Mouse (Mus musculus) cortical plate, adult 2 months (tissue): ENCODE results near the gene Mrps36.

Source experiments
- CTCF ChIP-seq: fragments of 200-500 bp; IDR thresholded peaks from 2 replicates; pipeline ENCODE4 v1.5.1; 2011; ENCODE audit warnings: mild to moderate bottlenecking, control low read depth, low read length; ENCODE audit not compliant: insufficient read depth; ENCODE audit errors: extremely low read depth
- POLR2A ChIP-seq: fragments of 200-500 bp; IDR thresholded peaks from 2 replicates; pipeline ENCODE4 v1.6.1; 2011; ENCODE audit warnings: mild to moderate bottlenecking, low read length, control low read depth; ENCODE audit not compliant: insufficient read depth; ENCODE audit errors: extremely low read depth

DNA sequence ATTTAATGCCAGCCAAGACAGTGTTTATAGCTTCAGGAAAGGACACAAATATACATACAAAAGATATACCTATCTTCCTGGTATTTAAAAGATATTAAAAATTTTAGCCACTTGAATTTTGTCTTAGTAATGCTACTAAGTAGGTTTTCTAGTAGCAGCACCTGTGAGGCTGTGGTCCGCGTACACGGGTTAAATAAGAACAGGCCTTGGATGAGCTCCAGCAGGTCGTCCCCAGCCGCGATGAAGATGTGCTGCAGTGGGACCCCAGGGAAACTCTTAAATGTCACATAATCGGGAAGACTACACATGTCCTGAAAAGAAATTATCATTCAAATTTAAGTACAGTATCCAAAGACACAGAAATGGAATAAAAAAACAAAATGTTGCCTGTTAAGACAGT, 38.3 kb downstream of the Mrps36 start:
- TF ChIP-seq CTCF (no peak), POLR2A (no peak)
